Mouse (Mus musculus) bone marrow macrophage, adult 2 months (primary cell): ENCODE measurements around the gene Arl5c.

Experiments used
- CTCF ChIP-seq: IDR thresholded peaks from 2 replicates; pipeline ENCODE4 v1.5.1; 2012; ENCODE audit warnings: low read depth, mild to moderate bottlenecking, low read length, moderate library complexity
- POLR2A ChIP-seq: IDR thresholded peaks from 2 replicates; pipeline ENCODE4 v1.6.1; 2012; ENCODE audit warnings: mild to moderate bottlenecking, low read depth, low read length, borderline replicate concordance

- no peak for TF ChIP-seq POLR2A
- no peak for TF ChIP-seq CTCF
Measured at GRCm38 (mm10) chr11:98001351-98001824, 5.4 kb upstream of the Arl5c start.
